Comparison of ENCODE assay signal across 16 mouse cellular contexts in genomic region chr9:76060935-76061334, GRCm38 (mm10). TPM values are rescaled to one million over a fixed set of nuclear protein-coding genes. Genes with fewer than 3 reads are reported as not detected.
"Had no signal": no experiment of that assay in that cellular context is flagged by ENCODE, and none has a peak within 500 bp of the region (broad histone marks: within the 10 kb centered on the region; RNA-seq: fewer than 3 reads in every experiment).

No protein-coding gene starts in this region.

- H3K4me3 ChIP-seq: kidney, embryonic 15.5 days; left cerebral cortex, adult 2 months; limb, embryonic 12.5 days; liver, embryonic 12.5 days; lung, embryonic 15.5 days; megakaryocyte, embryonic 14.5 days; neural tube, embryonic 15.5 days had no signal

- H3K9ac ChIP-seq: kidney, embryonic 15.5 days; limb, embryonic 12.5 days; liver, embryonic 12.5 days; lung, embryonic 15.5 days; neural tube, embryonic 15.5 days had no signal

- H3K27ac ChIP-seq: kidney, embryonic 15.5 days; left cerebral cortex, adult 2 months; liver, embryonic 12.5 days; lung, embryonic 15.5 days; macrophage; neural tube, embryonic 15.5 days; stomach, postnatal 0 days had no signal

- DNase-seq: kidney, adult 2 months; kidney, postnatal 14 days; lung, postnatal 14 days; thymus, adult 18-20 months; thymus, postnatal 14 days had no signal

- H3K4me1 ChIP-seq: kidney, embryonic 15.5 days; liver, embryonic 12.5 days; lung, embryonic 15.5 days; neural tube, embryonic 15.5 days had no signal

- H3K9me3 ChIP-seq: kidney, embryonic 15.5 days; limb, embryonic 12.5 days; liver, embryonic 12.5 days; lung, embryonic 15.5 days; megakaryocyte, embryonic 14.5 days; neural tube, embryonic 15.5 days had no signal

- ATAC-seq: intestine, embryonic 16.5 days; liver, embryonic 12.5 days had no signal

- H3K27me3 ChIP-seq: kidney, embryonic 15.5 days; limb, embryonic 12.5 days; liver, embryonic 12.5 days; lung, embryonic 15.5 days; megakaryocyte, embryonic 14.5 days; neural tube, embryonic 15.5 days had no signal

- H3K36me3 ChIP-seq: kidney, embryonic 15.5 days; limb, embryonic 12.5 days; liver, embryonic 12.5 days; lung, embryonic 15.5 days had no signal

- H3K4me2 ChIP-seq: kidney, embryonic 15.5 days; limb, embryonic 12.5 days; liver, embryonic 12.5 days; lung, embryonic 15.5 days; midbrain, embryonic 11.5 days; neural tube, embryonic 15.5 days had no signal

RNA-seq across cellular contexts. Expression of gene Hmgcll1, which starts 46.3 kb away (rescaled TPM):
- polyA plus RNA-seq: macrophage had no signal
